Mouse (Mus musculus): ENCODE measurements around the gene Slc2a10.
"Not testable (repeated sequence)": the region's sequence is repeated elsewhere in the genome, so short reads cannot be mapped to it uniquely, and the experiment has no call there.

Slc2a10 gene

DNA sequence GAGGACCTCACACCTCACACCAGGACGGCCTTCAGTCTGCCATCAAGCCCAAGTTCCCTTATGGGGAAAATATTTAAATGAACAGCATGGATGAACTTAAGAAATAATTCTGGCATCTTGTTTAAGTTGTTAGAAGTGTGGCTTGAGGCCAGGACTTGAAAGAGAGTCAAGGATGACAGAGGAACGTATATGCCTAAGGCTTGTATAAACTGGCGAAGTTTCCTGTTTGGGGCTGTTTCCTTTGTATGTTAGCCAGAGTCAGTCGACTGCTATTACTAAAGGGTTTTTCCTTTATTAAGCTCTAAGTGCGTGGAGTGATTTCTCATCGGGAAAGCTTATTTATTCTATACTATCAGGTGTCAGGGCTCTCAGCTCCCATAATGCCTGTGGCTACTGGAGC, 4.8 kb upstream of the Slc2a10 start:
- in situ Hi-C loops (cut with MboI, MseI) = no loop called here

DNA sequence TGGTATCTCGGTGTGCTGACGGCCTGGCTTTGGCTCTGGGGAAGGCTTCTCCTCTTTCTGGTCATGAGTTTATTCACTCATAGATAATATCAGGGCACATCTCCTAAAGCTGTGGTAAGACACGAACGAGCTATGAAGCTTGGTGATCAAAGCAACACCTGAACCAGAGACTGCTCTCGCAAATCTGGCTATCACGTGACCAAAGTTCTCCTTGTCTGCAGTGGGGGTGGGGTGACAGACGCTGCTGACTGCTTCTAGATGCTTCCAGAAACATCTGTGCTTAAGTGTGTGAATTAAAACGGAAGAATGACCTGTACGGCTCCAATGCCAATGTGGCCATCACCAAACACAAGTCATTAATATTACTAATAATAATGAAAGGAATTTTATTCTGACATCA, 6.1 kb downstream of the Slc2a10 start:
- in situ Hi-C loops (cut with MboI, MseI) = no loop called here

GRCm38 (mm10) chr2:165510466-165510865, 6.9 kb downstream of the Slc2a10 start:
- in situ Hi-C loops (cut with MboI, MseI) = no loop called here

- in situ Hi-C loops (cut with MboI, MseI) = not testable (repeated sequence)
These were observed 7.4 kb downstream of the Slc2a10 start for GRCm38 (mm10) chr2:165510914-165511458.

DNA sequence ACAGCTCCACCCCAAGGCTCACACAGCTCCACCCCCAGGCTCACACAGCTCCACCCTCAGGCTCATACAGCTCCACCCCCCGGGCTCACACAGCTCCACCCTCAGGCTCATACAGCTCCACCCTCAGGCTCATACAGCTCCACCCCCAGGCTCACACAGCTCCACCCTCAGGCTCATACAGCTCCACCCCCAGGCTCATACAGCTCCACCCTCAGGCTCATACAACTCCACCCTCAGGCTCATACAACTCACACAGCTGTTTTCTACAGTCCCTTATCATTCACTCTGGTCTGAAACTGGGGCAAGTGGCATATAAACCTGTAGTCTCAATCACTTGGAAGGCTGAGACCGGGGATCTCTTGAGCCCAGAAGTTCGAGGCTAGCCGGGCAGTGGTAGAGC, 7.9 kb downstream of the Slc2a10 start:
- in situ Hi-C loops (cut with MboI, MseI) = not testable (repeated sequence)

- in situ Hi-C loops (cut with MboI, MseI) = no loop called here
These were observed 8.8 kb downstream of the Slc2a10 start for GRCm38 (mm10) chr2:165512426-165512825.

GRCm38 (mm10) chr2:165512870-165513600, 9.4 kb downstream of the Slc2a10 start:
- in situ Hi-C loops (cut with MboI, MseI) = no loop called here

DNA sequence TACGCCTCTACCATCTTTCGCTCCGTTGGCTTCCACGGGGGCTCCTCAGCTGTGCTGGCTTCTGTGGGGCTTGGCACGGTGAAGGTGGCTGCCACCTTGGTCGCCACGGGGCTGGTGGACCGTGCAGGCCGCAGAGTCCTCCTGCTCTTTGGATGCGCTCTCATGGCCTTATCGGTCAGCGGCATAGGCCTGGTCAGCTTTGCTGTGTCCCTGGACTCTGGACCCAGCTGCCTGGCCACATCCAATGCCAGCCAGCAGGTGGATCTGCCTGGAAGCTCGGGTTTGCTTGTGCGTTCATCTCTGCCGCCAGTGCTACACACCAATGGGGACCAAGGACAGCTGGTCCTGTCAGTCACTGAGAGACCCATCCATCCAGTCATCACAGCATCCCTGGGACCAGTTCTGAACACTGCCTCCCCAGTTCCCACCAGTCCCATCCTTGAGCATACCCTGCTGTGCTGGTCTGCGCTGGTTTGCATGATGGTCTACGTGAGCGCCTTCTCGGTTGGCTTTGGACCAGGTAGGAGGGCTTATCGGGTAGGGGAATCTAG, 11.7 kb downstream of the Slc2a10 start:
- in situ Hi-C loops (cut with MboI, MseI) = no loop called here

GRCm38 (mm10) chr2:165525609-165526008, 22.0 kb downstream of the Slc2a10 start:
- in situ Hi-C loops (cut with MboI, MseI) = loop anchor here (5.0 kb wide), 1 partner anchor 182 kb away; no protein-coding TSS in a partner anchor

DNA sequence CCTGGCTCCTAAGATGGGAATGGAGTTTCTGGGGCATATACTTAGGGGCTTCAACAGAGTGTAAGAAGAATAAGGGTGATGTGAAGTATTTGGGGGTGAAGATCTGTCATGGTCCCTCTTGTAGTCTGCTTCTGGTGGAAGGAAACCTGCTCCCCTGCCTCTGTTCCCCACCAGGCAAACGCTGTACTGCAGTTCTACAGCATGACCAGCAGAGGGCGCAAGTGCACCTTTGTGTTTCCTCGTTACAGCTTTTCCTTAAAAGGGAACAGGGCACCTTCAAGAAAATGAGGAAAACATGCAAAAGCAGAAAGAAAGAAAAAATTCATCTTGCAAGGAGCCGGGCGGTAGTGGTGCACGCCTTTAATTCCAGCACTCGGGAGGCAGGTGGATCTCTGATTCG, 25.5 kb downstream of the Slc2a10 start:
- in situ Hi-C loops (cut with MboI, MseI) = loop anchor here (5.0 kb wide), 1 partner anchor 178 kb away; no protein-coding TSS in a partner anchor

DNA sequence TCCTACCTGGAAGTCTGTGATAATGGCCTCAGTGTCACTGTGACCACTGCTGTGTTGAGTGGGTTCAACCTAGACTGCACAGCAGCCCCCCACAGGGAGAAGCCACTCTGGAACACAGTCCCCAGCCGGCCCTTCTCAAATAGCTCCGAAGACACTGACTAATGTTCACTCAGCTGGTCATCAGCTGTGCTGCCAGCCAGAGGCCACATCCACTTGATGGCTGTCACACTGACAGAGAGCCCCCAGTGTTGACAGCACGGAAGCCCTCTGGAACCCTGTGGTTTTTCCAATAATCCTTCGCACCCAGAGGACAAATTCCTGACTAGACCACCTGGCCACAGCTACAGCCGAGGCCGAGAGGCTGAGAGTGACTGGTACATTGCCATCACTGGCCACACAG, 30.2 kb downstream of the Slc2a10 start:
- in situ Hi-C loops (cut with MboI, MseI) = no loop called here

GRCm38 (mm10) chr2:165540975-165541374, 37.4 kb downstream of the Slc2a10 start:
- in situ Hi-C loops (cut with MboI, MseI) = no loop called here

DNA sequence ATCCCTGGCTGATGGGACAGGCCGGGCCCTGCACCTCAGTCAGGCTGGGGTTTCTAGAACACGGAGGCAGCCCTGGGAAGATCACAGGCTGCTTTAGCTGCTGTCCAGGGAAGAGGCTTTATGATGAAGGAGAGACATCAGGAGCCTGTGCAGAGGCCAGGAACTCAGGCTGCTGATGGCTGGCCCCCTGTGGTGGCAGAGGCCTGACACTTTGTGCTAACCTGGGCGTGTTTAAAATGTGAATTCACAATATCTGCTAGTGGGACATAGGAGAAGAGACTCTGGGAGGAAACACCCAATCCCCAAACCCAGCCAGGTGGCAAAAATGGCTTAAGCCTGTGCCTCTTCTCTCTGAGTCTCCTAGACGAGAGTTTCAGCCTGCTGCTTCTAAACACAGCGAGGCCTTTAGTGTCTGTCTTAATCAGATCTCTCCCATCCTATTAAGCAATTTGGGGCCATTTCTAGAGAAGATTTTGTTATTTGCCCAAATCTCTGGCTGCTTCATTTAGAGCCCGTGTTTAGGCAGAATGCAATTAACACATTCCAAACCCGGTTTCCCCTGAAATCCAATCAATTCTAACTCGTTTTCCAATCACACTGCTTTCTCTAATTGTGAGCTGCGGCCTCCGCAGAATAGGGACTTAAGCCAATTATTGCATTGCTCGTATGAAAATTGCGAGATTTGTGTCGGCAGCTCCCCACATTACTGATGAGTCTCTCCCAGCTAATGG, 39.5 kb downstream of the Slc2a10 start:
- in situ Hi-C loops (cut with MboI, MseI) = no loop called here

- in situ Hi-C loops (cut with MboI, MseI) = no loop called here
These were observed 40.1 kb downstream of the Slc2a10 start for GRCm38 (mm10) chr2:165543670-165544016.

DNA sequence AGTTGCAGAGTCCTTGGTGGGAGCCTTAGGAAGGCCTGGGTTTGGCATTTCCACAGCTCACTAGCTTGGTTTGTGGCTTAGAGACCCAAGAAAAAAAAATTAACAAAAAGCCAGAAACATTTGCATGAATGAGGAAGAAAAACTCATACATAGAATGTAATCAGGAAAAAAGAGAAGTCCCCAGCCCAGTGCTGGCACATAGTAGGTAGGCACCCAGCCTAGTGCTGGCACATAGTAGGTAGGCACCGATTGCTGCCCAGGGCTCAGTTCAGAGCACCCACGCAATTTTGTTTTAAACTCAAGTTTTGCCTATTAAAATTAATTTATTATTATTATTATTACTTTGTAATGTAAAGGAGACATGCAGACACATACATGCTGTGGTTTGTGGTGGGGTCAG, 42.1 kb downstream of the Slc2a10 start:
- in situ Hi-C loops (cut with MboI, MseI) = no loop called here

GRCm38 (mm10) chr2:165546341-165546740, 42.8 kb downstream of the Slc2a10 start:
- in situ Hi-C loops (cut with MboI, MseI) = no loop called here

GRCm38 (mm10) chr2:165547410-165547809, 43.8 kb downstream of the Slc2a10 start:
- in situ Hi-C loops (cut with MboI, MseI) = no loop called here

- in situ Hi-C loops (cut with MboI, MseI) = no loop called here
These were observed 45.0 kb downstream of the Slc2a10 start for GRCm38 (mm10) chr2:165548627-165549026.

GRCm38 (mm10) chr2:165550410-165550809, 46.8 kb downstream of the Slc2a10 start:
- in situ Hi-C loops (cut with MboI, MseI) = not testable (repeated sequence)

GRCm38 (mm10) chr2:165554066-165554465, 50.5 kb downstream of the Slc2a10 start:
- in situ Hi-C loops (cut with MboI, MseI) = no loop called here

- in situ Hi-C loops (cut with MboI, MseI) = no loop called here
These were observed 53.7 kb downstream of the Slc2a10 start for GRCm38 (mm10) chr2:165557278-165557677.

DNA sequence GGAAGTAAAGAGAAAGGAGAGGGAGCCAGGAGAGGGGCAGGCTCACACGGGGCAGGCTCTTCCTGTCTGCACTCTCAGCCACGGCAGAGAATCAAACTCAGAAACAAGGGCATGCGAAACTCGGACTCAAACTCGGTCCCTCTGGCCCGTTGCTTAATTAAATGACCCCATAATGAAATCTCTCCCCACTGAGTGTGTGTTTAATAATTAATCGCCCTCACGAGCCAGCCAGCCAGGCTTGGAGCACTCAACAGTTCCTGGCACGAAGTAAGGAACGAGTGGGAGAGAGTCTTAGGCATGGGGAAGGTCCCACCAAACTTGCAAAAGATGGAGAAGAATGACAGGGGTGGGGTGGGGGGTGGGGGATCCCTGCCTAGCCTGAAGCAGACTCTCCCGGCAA, 55.3 kb downstream of the Slc2a10 start:
- in situ Hi-C loops (cut with MboI, MseI) = no loop called here

All from T-helper 1 cell (primary cell).